Mouse (Mus musculus): ENCODE results near the gene Pitpnm2. TPM values are rescaled to one million over a fixed set of nuclear protein-coding genes. Genes with fewer than 3 reads are reported as not detected.

The Pitpnm2 gene
- polyA plus RNA-seq, 1 experiment: 4.0 TPM

DNA sequence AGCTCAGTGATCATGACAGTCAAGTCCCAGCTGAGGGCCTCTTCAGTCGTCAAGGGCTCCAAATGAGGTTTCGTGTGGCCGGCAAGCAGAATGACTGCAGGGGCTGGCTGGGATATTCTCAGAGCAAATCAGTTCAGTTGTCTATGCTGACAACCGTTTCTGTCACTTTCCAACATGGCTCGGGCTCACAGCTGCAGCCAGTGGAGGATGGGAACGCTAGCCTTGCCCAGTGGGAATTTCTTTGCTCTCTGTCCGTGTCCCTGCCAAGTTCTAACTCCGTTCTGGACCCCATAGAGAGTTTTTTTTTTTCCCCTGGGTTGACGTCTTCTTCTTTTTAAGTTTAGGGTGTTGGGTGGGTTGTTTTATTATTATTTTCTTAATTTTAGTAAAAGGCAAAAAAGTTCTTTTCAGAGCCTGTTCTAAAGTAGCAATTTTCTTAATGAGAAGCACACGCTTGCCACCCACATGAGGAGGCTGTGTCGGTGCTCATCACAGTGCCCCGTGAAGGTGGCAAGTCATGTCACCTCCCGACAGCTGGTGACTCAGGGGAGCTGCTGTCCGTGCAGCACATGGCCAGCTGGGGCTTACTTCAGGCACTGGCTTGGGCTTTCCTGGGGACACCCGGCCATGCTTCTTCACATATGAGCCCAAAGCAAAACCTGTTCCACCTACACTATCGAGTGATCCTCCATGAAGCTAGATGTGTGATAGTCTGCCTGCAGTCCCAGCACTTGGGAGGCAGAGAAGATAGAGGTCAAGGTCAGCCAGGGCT lies 25.1 kb downstream of the Pitpnm2 start:
- TF ChIP-seq MYOG (IDR thresholded peaks at IDR 0.05; ENCODE audit: control insufficient read depth, extremely low read depth, insufficient read length): no peak
- no peak for TF ChIP-seq FOSL1 (IDR thresholded peaks at IDR 0.05; ENCODE audit: insufficient read depth, low read length, poor library complexity, severe bottlenecking)
- no peak for TF ChIP-seq MYOD1 (IDR thresholded peaks at IDR 0.05; ENCODE audit: control insufficient read depth, insufficient read length, low read depth)
- no peak for TF ChIP-seq CEBPB (IDR thresholded peaks at IDR 0.05; ENCODE audit: low read depth)
- TF ChIP-seq CTCF (IDR thresholded peaks at IDR 0.05; ENCODE audit: control insufficient read depth, insufficient read depth, insufficient read length): no peak
- TF ChIP-seq USF1 (IDR thresholded peaks at IDR 0.05; ENCODE audit: low read depth): no peak
- no peak for TF ChIP-seq MAX (IDR thresholded peaks at IDR 0.05)
- Histone ChIP-seq H3K4me3 (ENCODE audit: insufficient read depth, poor library complexity, severe bottlenecking) (no peak overlapping the region), H3K79me3 (ENCODE audit: low read depth) (peaks cover 1% of the 10 kb centered on the region), H3ac (ENCODE audit: control insufficient read depth, insufficient read length, low read depth) (no peak overlapping the region), H3K79me2 (ENCODE audit: control insufficient read depth, insufficient read depth) (no peaks in the 10 kb centered on the region), H3K36me3 (ENCODE audit: control insufficient read depth, insufficient read depth) (no peaks in the 10 kb centered on the region), H3K27me3 (ENCODE audit: control insufficient read depth, insufficient read depth, insufficient read length) (no peaks in the 10 kb centered on the region)

GRCm38 (mm10) chr5:124223574-124223973 lies 26.0 kb downstream of the Pitpnm2 start:
- Histone ChIP-seq H3K79me2 (ENCODE audit: control insufficient read depth, insufficient read depth) (no peaks in the 10 kb centered on the region), H3ac (ENCODE audit: control insufficient read depth, insufficient read length, low read depth) (no peak overlapping the region), H3K36me3 (ENCODE audit: control insufficient read depth, insufficient read depth) (no peaks in the 10 kb centered on the region), H3K4me3 (ENCODE audit: insufficient read depth, poor library complexity, severe bottlenecking) (no peak overlapping the region), H3K79me3 (ENCODE audit: low read depth) (peaks cover 1% of the 10 kb centered on the region), H3K27me3 (ENCODE audit: control insufficient read depth, insufficient read depth, insufficient read length) (no peaks in the 10 kb centered on the region)
- TF ChIP-seq CTCF (IDR thresholded peaks at IDR 0.05; ENCODE audit: control insufficient read depth, insufficient read depth, insufficient read length) (no peak), USF1 (IDR thresholded peaks at IDR 0.05; ENCODE audit: low read depth) (no peak), MYOG (IDR thresholded peaks at IDR 0.05; ENCODE audit: control insufficient read depth, extremely low read depth, insufficient read length) (no peak), MAX (IDR thresholded peaks at IDR 0.05) (no peak), FOSL1 (IDR thresholded peaks at IDR 0.05; ENCODE audit: insufficient read depth, low read length, poor library complexity, severe bottlenecking) (no peak), CEBPB (IDR thresholded peaks at IDR 0.05; ENCODE audit: low read depth) (no peak), MYOD1 (IDR thresholded peaks at IDR 0.05; ENCODE audit: control insufficient read depth, insufficient read length, low read depth) (no peak)

DNA sequence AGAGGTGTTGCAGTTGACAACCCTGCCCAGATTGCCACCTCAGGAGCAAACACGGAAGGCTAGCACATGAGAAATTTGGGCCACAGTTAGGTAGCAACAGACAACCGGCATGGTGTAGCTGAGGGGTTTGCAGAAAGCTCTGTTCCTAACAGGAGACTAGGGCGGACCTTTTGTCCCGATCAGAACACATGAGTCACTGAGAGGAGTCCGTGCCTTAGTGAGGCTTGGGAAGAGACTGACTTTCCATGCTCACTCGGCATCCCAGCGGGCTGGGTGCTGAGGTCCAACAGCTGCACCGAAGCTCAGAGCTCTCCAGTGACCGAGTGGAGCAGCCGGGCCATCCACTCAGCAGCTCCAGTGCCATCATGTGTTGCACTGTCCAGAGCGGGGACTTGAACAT lies 26.9 kb downstream of the Pitpnm2 start:
- Histone ChIP-seq H3K27me3 (ENCODE audit: control insufficient read depth, insufficient read depth, insufficient read length) (no peaks in the 10 kb centered on the region), H3K79me2 (ENCODE audit: control insufficient read depth, insufficient read depth) (no peaks in the 10 kb centered on the region), H3ac (ENCODE audit: control insufficient read depth, insufficient read length, low read depth) (no peak overlapping the region), H3K79me3 (ENCODE audit: low read depth) (peaks cover 1% of the 10 kb centered on the region), H3K4me3 (ENCODE audit: insufficient read depth, poor library complexity, severe bottlenecking) (no peak overlapping the region), H3K36me3 (ENCODE audit: control insufficient read depth, insufficient read depth) (no peaks in the 10 kb centered on the region)
- TF ChIP-seq FOSL1 (IDR thresholded peaks at IDR 0.05; ENCODE audit: insufficient read depth, low read length, poor library complexity, severe bottlenecking): no peak
- TF ChIP-seq MYOD1 (IDR thresholded peaks at IDR 0.05; ENCODE audit: control insufficient read depth, insufficient read length, low read depth): peak; percentile 40

- Histone ChIP-seq H3K79me2 (ENCODE audit: control insufficient read depth, insufficient read depth) (no peaks in the 10 kb centered on the region), H3K27me3 (ENCODE audit: control insufficient read depth, insufficient read depth, insufficient read length) (no peaks in the 10 kb centered on the region), H3ac (ENCODE audit: control insufficient read depth, insufficient read length, low read depth) (no peak overlapping the region), H3K4me3 (ENCODE audit: insufficient read depth, poor library complexity, severe bottlenecking) (no peak overlapping the region), H3K79me3 (ENCODE audit: low read depth) (peaks cover 1% of the 10 kb centered on the region), H3K36me3 (ENCODE audit: control insufficient read depth, insufficient read depth) (no peaks in the 10 kb centered on the region)
- no peak for TF ChIP-seq CTCF (IDR thresholded peaks at IDR 0.05; ENCODE audit: control insufficient read depth, insufficient read depth, insufficient read length)
Observed at GRCm38 (mm10) chr5:124221736-124222040, 27.9 kb downstream of the Pitpnm2 start.

- no peak overlapping the region for H3ac ChIP-seq (ENCODE audit: control insufficient read depth, insufficient read length, low read depth)
- no peaks in the 10 kb centered on the region for H3K36me3 ChIP-seq (ENCODE audit: control insufficient read depth, insufficient read depth)
- peaks cover 1% of the 10 kb centered on the region for H3K79me3 ChIP-seq (ENCODE audit: low read depth)
- H3K4me3 ChIP-seq (ENCODE audit: insufficient read depth, poor library complexity, severe bottlenecking): no peak overlapping the region
- H3K27me3 ChIP-seq (ENCODE audit: control insufficient read depth, insufficient read depth, insufficient read length): no peaks in the 10 kb centered on the region
- no peaks in the 10 kb centered on the region for H3K79me2 ChIP-seq (ENCODE audit: control insufficient read depth, insufficient read depth)
- TF ChIP-seq CEBPB (IDR thresholded peaks at IDR 0.05; ENCODE audit: low read depth) (no peak), CTCF (IDR thresholded peaks at IDR 0.05; ENCODE audit: control insufficient read depth, insufficient read depth, insufficient read length) (no peak), FOSL1 (IDR thresholded peaks at IDR 0.05; ENCODE audit: insufficient read depth, low read length, poor library complexity, severe bottlenecking) (no peak), MAX (IDR thresholded peaks at IDR 0.05) (no peak), MYOG (IDR thresholded peaks at IDR 0.05; ENCODE audit: control insufficient read depth, extremely low read depth, insufficient read length) (no peak), MYOD1 (IDR thresholded peaks at IDR 0.05; ENCODE audit: control insufficient read depth, insufficient read length, low read depth) (no peak), USF1 (IDR thresholded peaks at IDR 0.05; ENCODE audit: low read depth) (no peak)
Observed at GRCm38 (mm10) chr5:124221037-124221735, 28.4 kb downstream of the Pitpnm2 start.

DNA sequence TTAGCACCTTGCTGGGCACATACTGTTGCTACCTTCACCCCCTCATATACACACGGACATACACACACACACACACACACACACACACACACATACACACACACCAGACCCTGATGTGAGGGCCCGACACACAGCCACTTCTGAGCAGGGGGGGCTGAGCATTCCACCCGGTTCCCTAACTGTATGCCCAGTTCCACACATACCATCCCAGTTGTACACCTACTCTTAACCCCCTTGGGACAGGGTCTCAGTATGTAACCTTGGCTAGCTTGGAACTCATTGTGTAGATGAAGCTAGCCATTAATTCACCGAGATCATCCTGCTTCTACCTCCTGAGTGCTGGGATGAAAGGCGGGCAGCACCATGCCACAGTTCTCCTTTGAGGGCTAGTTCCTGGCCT lies 29.0 kb downstream of the Pitpnm2 start:
- Histone ChIP-seq H3K4me3 (ENCODE audit: insufficient read depth, poor library complexity, severe bottlenecking) (no peak overlapping the region), H3K27me3 (ENCODE audit: control insufficient read depth, insufficient read depth, insufficient read length) (no peaks in the 10 kb centered on the region), H3K36me3 (ENCODE audit: control insufficient read depth, insufficient read depth) (no peaks in the 10 kb centered on the region), H3ac (ENCODE audit: control insufficient read depth, insufficient read length, low read depth) (no peak overlapping the region), H3K79me3 (ENCODE audit: low read depth) (peaks cover 1% of the 10 kb centered on the region), H3K79me2 (ENCODE audit: control insufficient read depth, insufficient read depth) (no peaks in the 10 kb centered on the region)
- no peak for TF ChIP-seq MAX (IDR thresholded peaks at IDR 0.05)
- no peak for TF ChIP-seq USF1 (IDR thresholded peaks at IDR 0.05; ENCODE audit: low read depth)
- TF ChIP-seq MYOD1 (IDR thresholded peaks at IDR 0.05; ENCODE audit: control insufficient read depth, insufficient read length, low read depth): no peak
- TF ChIP-seq MYOG (IDR thresholded peaks at IDR 0.05; ENCODE audit: control insufficient read depth, extremely low read depth, insufficient read length): no peak
- TF ChIP-seq CEBPB (IDR thresholded peaks at IDR 0.05; ENCODE audit: low read depth): no peak
- TF ChIP-seq FOSL1 (IDR thresholded peaks at IDR 0.05; ENCODE audit: insufficient read depth, low read length, poor library complexity, severe bottlenecking): no peak
- no peak for TF ChIP-seq CTCF (IDR thresholded peaks at IDR 0.05; ENCODE audit: control insufficient read depth, insufficient read depth, insufficient read length)
